Mouse (Mus musculus) gastrocnemius, adult 8-10 months (tissue): ENCODE data around the gene Nap1l3. TPM values are rescaled to one million over a fixed set of nuclear protein-coding genes. Genes with fewer than 3 reads are reported as not detected.

ENCODE experiments used
- DNase-seq, 2 experiments: peaks; one replicate each; pipeline ENCODE4 v3.0.0; 2022; ENCODE audit warnings: low spot score in 2 of 2
- total RNA-seq, 4 experiments: library from RNA; stranded (reverse); gene quantifications; 2 replicates each; pipeline ENCODE4 v1.2.4; 2022

The Nap1l3 gene
- 1 to 10 TPM in 2 of 4 experiments, under 1 TPM in 2; 0.31 to 1.0 (median 0.72) TPM for total RNA-seq

DNA sequence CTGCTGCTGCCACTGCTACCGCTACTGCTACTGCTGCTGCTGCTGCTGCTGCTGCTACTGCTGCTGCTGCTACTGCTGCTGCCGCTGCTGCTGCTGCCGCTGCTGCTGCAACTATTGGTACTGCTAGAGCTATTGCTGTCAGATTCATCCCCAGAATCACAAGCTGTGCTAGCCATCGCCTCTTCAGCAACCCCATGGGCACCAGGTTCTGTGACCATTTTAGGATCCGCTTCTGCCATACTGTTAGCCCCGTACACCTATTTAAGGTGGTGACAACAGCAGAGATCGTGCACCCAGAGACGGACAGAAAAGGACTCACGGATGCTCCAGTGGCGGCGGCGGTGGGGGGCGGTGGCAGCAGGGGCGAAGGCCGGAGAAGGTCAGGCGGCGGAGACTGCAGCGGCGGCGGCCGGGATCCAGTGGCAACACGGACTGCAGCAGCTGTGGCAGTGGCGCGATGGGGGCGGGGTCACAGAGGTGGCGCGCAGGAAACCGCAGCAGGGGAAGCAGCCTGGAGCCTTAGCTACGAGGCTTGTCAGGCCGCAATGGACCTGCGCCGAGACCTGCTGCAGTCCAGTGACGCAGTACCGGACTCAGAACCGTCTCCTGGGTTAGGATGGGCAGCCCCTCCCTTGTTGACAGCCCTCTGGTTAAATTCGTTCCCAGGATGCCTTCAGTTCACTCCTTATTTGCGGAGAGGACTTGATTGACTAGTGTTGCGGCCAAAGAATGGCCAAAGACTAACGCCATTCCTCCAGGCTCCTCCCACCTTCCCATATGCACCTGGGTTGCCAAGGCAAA is at the start of gene Nap1l3:
Gene Nap1l3, minus strand, starts transcription at position 621 of the 801 bp plus-strand sequence.
- peak; percentile 4 to 19 for DNase-seq

DNA sequence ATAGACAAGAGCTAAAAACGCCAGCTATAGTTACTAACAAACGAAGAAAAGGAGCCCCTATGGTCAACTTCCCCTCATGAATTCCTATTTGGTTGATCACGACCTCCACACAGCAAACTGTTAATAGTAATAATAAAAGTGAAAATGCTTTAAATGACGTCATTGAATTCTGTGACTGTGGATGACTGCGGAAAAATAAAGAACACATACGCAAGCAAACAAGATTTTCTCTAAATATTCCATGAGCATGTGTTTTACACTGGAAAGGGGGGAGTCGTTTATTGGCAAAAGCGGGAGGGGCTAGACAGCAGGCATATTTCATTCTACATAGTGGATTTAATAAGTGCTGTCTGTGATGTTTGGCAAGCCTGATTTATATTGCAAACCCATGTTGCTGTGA is 451 bp upstream of the Nap1l3 start:
- no peak for DNase-seq
